Mouse (Mus musculus) Patski (cell line): ENCODE data around the gene Epop. TPM values are rescaled to one million over a fixed set of nuclear protein-coding genes. Genes with fewer than 3 reads are reported as not detected.
A peak's percentile ranks its signal among the peaks of the same experiment; 100 is the strongest.

ENCODE experiments used
- ATAC-seq: fragments of 100-300 bp; one replicate; pipeline ENCODE4 v1.8.0; 2021
- CTCF ChIA-PET: fragments of 350-600 bp; sonication (Branson Sonifier 250); formaldehyde crosslinking; loops from one replicate; lab custom pipeline; 2022; ENCODE audit warnings: inconsistent platforms; lab: Charles Lee
- POLR2A ChIA-PET: fragments of 350-600 bp; sonication (Branson Sonifier 250); formaldehyde crosslinking; loops from one replicate; lab custom pipeline; 2022; ENCODE audit warnings: antibody characterized with exemption, inconsistent platforms; lab: Charles Lee
- DNase-seq: peaks from one replicate; pipeline ENCODE4 v3.0.0-alpha.2; 2011; ENCODE audit warnings: low read depth, low spot score
- H3K27me3 ChIP-seq: fragments of 371-371 bp; one replicate; pipeline ENCODE4 v1.5.1; 2021
- CTCF ChIP-seq: fragments of 100-300 bp; IDR thresholded peaks from one replicate; pipeline ENCODE4 v1.5.1; 2021
- in situ Hi-C: fragments of 300-500 bp; cut with MboI; formaldehyde crosslinking; loops from 3 replicates; pipeline ENCODE4 v1.11.1; 2018; ENCODE audit warnings: low pct_unique_long_range_greater_than_20kb, mixed read lengths
- polyA plus RNA-seq: library from polyadenylated mRNA; unstranded; gene quantifications from one replicate; pipeline ENCODE4 v1.2.3, GENCODE M21; 2021

Gene Epop
- polyA plus RNA-seq, 1 experiment from 2014 or later = 5.3 TPM

DNA sequence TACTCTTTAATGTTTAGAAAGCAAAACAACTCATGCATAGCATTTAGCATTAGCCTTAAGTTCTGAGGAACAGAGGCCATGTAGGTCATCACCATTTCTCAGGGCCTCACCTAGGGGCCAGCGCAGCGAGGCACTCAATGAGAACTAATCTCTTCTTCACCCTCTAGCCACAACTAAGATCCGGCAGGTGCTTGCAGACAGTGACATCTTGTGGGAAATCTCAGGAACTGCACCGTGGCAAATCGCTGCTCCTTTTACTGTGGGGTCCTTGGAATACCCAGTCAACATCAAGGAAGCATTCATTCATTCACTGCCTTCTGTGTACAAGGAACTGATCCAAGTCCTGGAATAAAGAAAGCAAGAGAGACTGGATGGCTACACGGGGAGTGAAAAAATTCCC is 7.1 kb downstream of the Epop start:
- DNase-seq = no peak
- ATAC-seq = no peak
- peak; percentile 96 for TF ChIP-seq CTCF
- in situ Hi-C loops = loop anchor here (5.0 kb wide), 4 partner anchors 45 to 205 kb away; partner anchors contain the start of genes Arhgap23 and Srcin1
- ChIA-PET CTCF (interaction anchor here (0.7 to 1.3 kb wide), 5 partner anchors 10 to 187 kb away, joined by 3 read pairs; no protein-coding TSS in a partner anchor), POLR2A (no interaction called here)
- peaks cover 10% of the 10 kb centered on the region for H3K27me3 ChIP-seq

- no peak for DNase-seq
- CTCF ChIA-PET = interaction anchor here (0.7 to 1.9 kb wide), 9 partner anchors 9 to 129 kb away, joined by 3 to 9 read pairs (median 4); partner anchors contain the start of gene Srcin1
Measured at GRCm38 (mm10) chr11:97619391-97619795, 10.1 kb downstream of the Epop start.

DNA sequence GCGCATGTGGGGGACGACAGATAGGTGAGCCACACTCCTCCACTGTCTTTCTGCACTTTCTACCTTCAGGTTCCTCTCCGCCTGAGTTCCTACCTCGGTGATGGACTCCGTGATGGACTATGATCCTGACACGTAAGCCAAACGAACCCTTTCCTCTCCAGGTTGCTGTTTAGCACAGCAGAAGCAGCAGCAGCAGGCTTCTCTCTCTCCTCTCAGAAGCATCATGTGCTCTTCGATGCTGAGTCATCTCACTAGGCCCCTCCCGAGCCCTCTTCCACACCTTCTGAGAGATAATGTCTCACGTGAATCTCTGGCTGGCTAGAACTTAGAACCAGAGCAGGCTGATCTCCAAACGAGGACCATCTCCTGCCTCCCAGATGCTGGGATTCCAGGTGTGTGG is 11.1 kb downstream of the Epop start:
- ATAC-seq (no peak), DNase-seq (no peak)
- POLR2A ChIA-PET = no interaction called here
- in situ Hi-C loops = no loop called here
- H3K27me3 ChIP-seq = peaks cover 19% of the 10 kb centered on the region
- no peak for TF ChIP-seq CTCF
- CTCF ChIA-PET = interaction anchor here (0.9 to 1.9 kb wide), 5 partner anchors 8 to 87 kb away, joined by 3 to 9 read pairs (median 4); partner anchors contain the start of gene Srcin1

More at GRCm38 (mm10) chr11:97619391-97619795, 10.1 kb downstream of the Epop start:
- peak; percentile 60 for ATAC-seq
- in situ Hi-C loops = no loop called here
- TF ChIP-seq CTCF = peak; percentile 89
- POLR2A ChIA-PET = no interaction called here
- peaks cover 22% of the 10 kb centered on the region for H3K27me3 ChIP-seq

GRCm38 (mm10) chr11:97615276-97615675 is 14.2 kb downstream of the Epop start:
- CTCF ChIA-PET = interaction anchor here (1.3 kb wide), 1 partner anchor 84 kb away, joined by 4 read pairs; no protein-coding TSS in a partner anchor
- in situ Hi-C loops = no loop called here
- POLR2A ChIA-PET = interaction anchor here (0.7 kb wide), 1 partner anchor 55 kb away, joined by 3 read pairs; no protein-coding TSS in a partner anchor
- peaks cover 31% of the 10 kb centered on the region for H3K27me3 ChIP-seq
- DNase-seq (no peak), ATAC-seq (no peak)
- no peak for TF ChIP-seq CTCF

DNA sequence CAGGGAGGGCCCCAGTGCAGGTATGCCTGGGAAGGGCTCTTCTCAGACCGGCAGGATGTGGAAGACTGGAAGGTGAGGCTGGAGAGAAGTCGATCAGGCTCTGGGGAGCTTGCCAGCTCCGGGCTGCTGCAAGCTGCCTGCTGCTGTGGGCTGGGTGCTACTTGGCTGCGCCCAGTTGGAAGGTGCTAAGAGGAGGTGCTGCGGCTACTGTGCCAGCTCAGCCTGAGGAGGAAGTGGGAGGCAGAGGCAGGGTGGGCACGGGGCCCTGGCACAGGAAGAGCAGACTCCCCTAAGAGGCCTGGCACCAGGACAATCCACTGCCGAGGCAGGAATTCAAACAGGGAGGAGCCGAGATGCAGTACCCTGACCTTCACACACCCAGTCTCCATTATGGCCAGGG is 18.4 kb downstream of the Epop start:
- peaks cover 43% of the 10 kb centered on the region for H3K27me3 ChIP-seq
- in situ Hi-C loops = no loop called here
- DNase-seq (no peak), ATAC-seq (no peak)
- ChIA-PET CTCF (interaction anchor here (1.6 kb wide), 1 partner anchor 35 kb away, joined by 6 read pairs; the partner anchor contains the start of gene Srcin1), POLR2A (no interaction called here)
- no peak for TF ChIP-seq CTCF

GRCm38 (mm10) chr11:97609743-97610142 is 19.8 kb downstream of the Epop start:
- H3K27me3 ChIP-seq = peaks cover 33% of the 10 kb centered on the region
- DNase-seq (no peak), ATAC-seq (no peak)
- ChIA-PET POLR2A (no interaction called here), CTCF (interaction anchor here (1.1 to 1.5 kb wide), 2 partner anchors 8 to 9 kb away, joined by 3 to 4 read pairs; no protein-coding TSS in a partner anchor)
- in situ Hi-C loops = no loop called here
- no peak for TF ChIP-seq CTCF

- in situ Hi-C loops = no loop called here
- peaks cover 29% of the 10 kb centered on the region for H3K27me3 ChIP-seq
- TF ChIP-seq CTCF = no peak
- POLR2A ChIA-PET = no interaction called here
- DNase-seq (no peak), ATAC-seq (no peak)
- CTCF ChIA-PET = no interaction called here
Measured at GRCm38 (mm10) chr11:97608933-97609332, 20.6 kb downstream of the Epop start.

- no peak for TF ChIP-seq CTCF
- ATAC-seq = no peak
- CTCF ChIA-PET = interaction anchor here (1.4 kb wide), 1 partner anchor 12 kb away, joined by 3 read pairs; no protein-coding TSS in a partner anchor
- DNase-seq = no peak
- POLR2A ChIA-PET = interaction anchor here (0.6 kb wide), 2 partner anchors 66 to 68 kb away, joined by 4 to 5 read pairs; no protein-coding TSS in a partner anchor
- in situ Hi-C loops = no loop called here
- H3K27me3 ChIP-seq = peaks cover 28% of the 10 kb centered on the region
Measured at GRCm38 (mm10) chr11:97607056-97607725, 22.3 kb downstream of the Epop start.

DNA sequence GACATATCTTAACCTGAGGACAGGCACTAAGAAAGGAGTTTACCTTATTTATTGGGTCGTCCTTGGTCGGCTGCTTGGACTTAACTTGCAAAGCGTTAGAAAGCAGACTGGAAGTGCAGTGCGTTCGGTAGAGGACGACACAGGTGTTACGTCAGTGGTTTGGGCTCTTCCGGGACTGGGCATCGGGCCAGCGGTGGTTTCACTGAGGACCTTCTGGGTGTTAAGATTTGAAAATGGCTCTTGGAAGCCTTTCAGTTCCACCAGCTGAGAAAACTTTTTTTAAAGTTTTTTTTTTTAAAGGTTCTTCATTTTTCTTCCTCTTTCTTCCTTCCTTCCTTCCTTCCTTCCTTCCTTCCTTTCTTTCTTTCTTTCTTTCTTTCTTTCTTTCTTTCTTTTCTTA is 25.6 kb downstream of the Epop start:
- TF ChIP-seq CTCF = no peak
- POLR2A ChIA-PET = no interaction called here
- in situ Hi-C loops = no loop called here
- CTCF ChIA-PET = no interaction called here
- ATAC-seq (no peak), DNase-seq (no peak)
- H3K27me3 ChIP-seq = peaks cover 14% of the 10 kb centered on the region

DNA sequence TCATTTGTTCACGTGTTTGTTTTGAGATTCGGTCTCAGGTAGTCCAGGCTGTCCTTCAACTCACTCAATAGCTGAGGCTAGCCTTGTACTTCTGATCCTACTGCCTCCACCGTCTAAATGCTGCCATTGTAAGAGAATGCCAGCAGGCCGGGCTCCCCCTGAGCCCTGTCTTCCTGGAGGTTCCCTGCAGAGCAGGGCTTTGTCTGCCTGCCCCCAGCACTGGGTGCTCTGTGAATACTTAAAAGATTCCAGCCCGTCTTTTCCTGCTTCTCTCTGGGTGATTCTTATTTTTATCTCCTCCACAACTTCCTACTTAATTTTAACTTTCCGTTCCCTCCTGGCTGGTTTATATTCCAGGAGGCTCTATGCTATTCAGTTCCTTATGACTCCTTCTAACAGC is 27.3 kb downstream of the Epop start:
- no peak for DNase-seq
- in situ Hi-C loops = no loop called here
- H3K27me3 ChIP-seq = peaks cover 13% of the 10 kb centered on the region
- POLR2A ChIA-PET = no interaction called here
- ATAC-seq = no peak
- CTCF ChIA-PET = interaction anchor here (1.4 kb wide), 1 partner anchor 8 kb away, joined by 4 read pairs; no protein-coding TSS in a partner anchor
- no peak for TF ChIP-seq CTCF

GRCm38 (mm10) chr11:97599104-97599503 is 30.4 kb downstream of the Epop start:
- peaks cover 12% of the 10 kb centered on the region for H3K27me3 ChIP-seq
- ATAC-seq = no peak
- ChIA-PET CTCF (no interaction called here), POLR2A (no interaction called here)
- no peak for DNase-seq
- in situ Hi-C loops = no loop called here
- no peak for TF ChIP-seq CTCF
